In genomic region chr4:95741115-95741734, GRCm38 (mm10) we compare ENCODE assay signal across 15 mouse cellular contexts.
DNase-seq lines count a peak whose midpoint lies in the region; ATAC-seq lines count a peak whose summit lies in the region.
"Had no signal": no experiment of that assay in that cellular context is flagged by ENCODE, and none has a peak within 500 bp of the region (broad histone marks: within the 10 kb centered on the region; RNA-seq: fewer than 3 reads in every experiment).

No protein-coding gene starts in this region.

- no peaks in the 10 kb centered on the region for H3K27me3 ChIP-seq in intestine, embryonic 16.5 days (replicated peaks; ENCODE audit: control insufficient read depth, insufficient read depth, low read length)
- no peaks in the 10 kb centered on the region for H3K27me3 ChIP-seq in intestine, embryonic 15.5 days (replicated peaks)
- H3K27me3 ChIP-seq in heart, embryonic 14.5 days (ENCODE audit: control insufficient read depth, insufficient read depth, low read length) = no peaks in the 10 kb centered on the region
- no peaks in the 10 kb centered on the region for H3K27me3 ChIP-seq in liver, embryonic 15.5 days

- H3K9ac ChIP-seq in intestine, embryonic 16.5 days (ENCODE audit: low read depth, low read length) = no peak overlapping the region
- H3K9ac ChIP-seq in intestine, embryonic 15.5 days = no peak overlapping the region
- no peak overlapping the region for H3K9ac ChIP-seq in heart, embryonic 14.5 days (ENCODE audit: low read length)
- H3K9ac ChIP-seq in liver, embryonic 15.5 days = no peak overlapping the region
- H3K9ac ChIP-seq: liver, embryonic 14.5 days had no signal

- H3K4me2 ChIP-seq in intestine, embryonic 16.5 days (ENCODE audit: low read depth, low read length) = no peak overlapping the region
- no peak overlapping the region for H3K4me2 ChIP-seq in intestine, embryonic 15.5 days (replicated peaks)
- H3K4me2 ChIP-seq in heart, embryonic 14.5 days (ENCODE audit: low read length) = no peak overlapping the region
- no peak overlapping the region for H3K4me2 ChIP-seq in liver, embryonic 15.5 days

- H3K36me3 ChIP-seq in intestine, embryonic 16.5 days (ENCODE audit: control insufficient read depth, insufficient read depth, low read length) = no peaks in the 10 kb centered on the region
- no peaks in the 10 kb centered on the region for H3K36me3 ChIP-seq in intestine, embryonic 15.5 days
- no peaks in the 10 kb centered on the region for H3K36me3 ChIP-seq in heart, embryonic 14.5 days (ENCODE audit: control insufficient read depth, insufficient read depth, low read length)
- no peaks in the 10 kb centered on the region for H3K36me3 ChIP-seq in liver, embryonic 15.5 days (replicated peaks)

- H3K9me3 ChIP-seq in intestine, embryonic 16.5 days (ENCODE audit: control insufficient read depth, low read length) = no peaks in the 10 kb centered on the region
- no peaks in the 10 kb centered on the region for H3K9me3 ChIP-seq in intestine, embryonic 15.5 days
- H3K9me3 ChIP-seq in heart, embryonic 14.5 days (ENCODE audit: control insufficient read depth, low read length) = no peaks in the 10 kb centered on the region
- H3K9me3 ChIP-seq in liver, embryonic 15.5 days (replicated peaks) = no peaks in the 10 kb centered on the region

- DNase-seq in heart, adult 11 months = peak; percentile 90
- DNase-seq in heart, adult 9 months (ENCODE audit: low spot score in 2 of 2) = no peak
- no peak for DNase-seq in cerebellum, adult 11-12 months
- DNase-seq in right cerebral cortex, postnatal 36 days (ENCODE audit: low spot score in 2 of 2) = no peak
- DNase-seq: cerebellum, postnatal 14 days; left cerebral cortex, postnatal 4 days; right cerebral cortex, adult 18-20 months had no signal

- WGBS in intestine, embryonic 16.5 days = 67% methylated on average over 7 of the region's 7 CpGs
- WGBS in intestine, embryonic 15.5 days = 68% methylated on average over 7 of the region's 7 CpGs
- WGBS in heart, embryonic 14.5 days = 31% methylated on average over 7 of the region's 7 CpGs
- 26% methylated on average over 7 of the region's 7 CpGs for WGBS in liver, embryonic 15.5 days (ENCODE audit: insufficient replicate concordance)

- peak; percentile 29; the same call in 1 of the 2 replicates for ATAC-seq in intestine, embryonic 16.5 days
- ATAC-seq in intestine, embryonic 15.5 days = no peak
- peak; percentile 46; the same call in 1 of the 2 replicates for ATAC-seq in heart, embryonic 14.5 days (ENCODE audit: insufficient number of reproducible peaks, insufficient read depth, low FRiP score, low read depth)
- ATAC-seq in liver, embryonic 15.5 days (ENCODE audit: insufficient read depth) = peak; percentile 56
- ATAC-seq: forebrain, embryonic 14.5 days had no signal

- peaks cover 23% of the 10 kb centered on the region for H3K4me1 ChIP-seq in intestine, embryonic 16.5 days (ENCODE audit: control insufficient read depth, insufficient read depth, low read length)
- peaks cover 24% of the 10 kb centered on the region for H3K4me1 ChIP-seq in intestine, embryonic 15.5 days (replicated peaks)
- peaks cover 10 to 24% of the 10 kb centered on the region in 2 experiments for H3K4me1 ChIP-seq in heart, embryonic 14.5 days (ENCODE audit: control insufficient read depth in 2 of 2, insufficient read depth in 2 of 2, low read length in 2 of 2)
- H3K4me1 ChIP-seq in liver, embryonic 15.5 days (replicated peaks) = peaks cover 14% of the 10 kb centered on the region; the same call in 1 of the 2 replicates

- no peak overlapping the region for H3K4me3 ChIP-seq in intestine, embryonic 16.5 days (ENCODE audit: low read length)
- H3K4me3 ChIP-seq in intestine, embryonic 15.5 days (replicated peaks) = no peak overlapping the region
- no peak overlapping the region for H3K4me3 ChIP-seq in heart, embryonic 14.5 days (ENCODE audit: control insufficient read depth in 1 of 2, insufficient read depth in 1 of 2, low read depth in 1 of 2, low read length in 2 of 2)
- H3K4me3 ChIP-seq in liver, embryonic 15.5 days (replicated peaks) = no peak overlapping the region
- H3K4me3 ChIP-seq: layer of hippocampus, adult 2 months had no signal

- H3K27ac ChIP-seq in intestine, embryonic 16.5 days (ENCODE audit: low read length) = peak overlapping the region; percentile 34
- no peak overlapping the region for H3K27ac ChIP-seq in intestine, embryonic 15.5 days
- H3K27ac ChIP-seq in heart, embryonic 14.5 days (replicated peaks in 1 of 2; ENCODE audit: control insufficient read depth in 1 of 2, insufficient read depth in 1 of 2, low read depth in 2 of 2, low read length in 2 of 2) = 0 out of 4 replicates have a peak overlapping the region, but pooled peaks of 1 of the 2 experiments have one; percentile 28
- 0 out of 2 replicates have a peak overlapping the region, but pooled peaks have one; percentile 29 for H3K27ac ChIP-seq in liver, embryonic 15.5 days (replicated peaks)
- H3K27ac ChIP-seq: kidney, postnatal 0 days; layer of hippocampus, adult 2 months; liver, embryonic 14.5 days had no signal
